Mouse (Mus musculus): ENCODE measurements around the gene Dhh. TPM values are rescaled to one million over a fixed set of nuclear protein-coding genes. Genes with fewer than 3 reads are reported as not detected.

The Dhh gene
- total and polyA plus RNA-seq, 3 experiments, result not detected

DNA sequence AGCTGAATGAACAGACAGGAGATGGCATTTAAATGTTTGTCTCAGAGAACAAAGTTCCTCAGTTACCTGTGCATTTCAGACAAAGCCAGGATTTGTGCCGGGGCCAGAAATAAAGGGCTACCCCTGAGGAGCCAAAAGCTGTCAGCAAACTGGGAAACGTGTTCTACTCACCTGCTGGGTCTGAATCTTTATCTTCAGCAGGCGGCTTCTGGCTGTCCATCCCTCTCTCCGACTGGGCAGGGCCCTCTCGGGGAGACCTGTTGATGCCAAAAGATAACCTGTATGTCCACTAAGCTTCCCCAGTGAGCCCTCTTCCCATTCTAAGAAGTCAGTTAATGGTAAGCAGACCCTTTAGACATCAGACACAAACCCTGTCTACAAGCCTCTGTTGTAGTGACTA is 31.8 kb downstream of the Dhh start:
- peaks cover 6 to 30% of the 10 kb centered on the region in 2 experiments; a peak in 2 of 4 replicates for H3K4me1 ChIP-seq (ENCODE audit: control insufficient read depth in 1 of 2, insufficient read depth in 2 of 2)
- in situ Hi-C loops (cut with MboI; ENCODE audit: low pct_ligation_motif_present, low pct_unique_long_range_greater_than_20kb, low sequenced_read_pairs), result loop anchor here (5.0 kb wide), 1 partner anchor 34 kb away; the partner anchor contains the start of gene Prkag1
- no peak overlapping the region for H3K4me2 ChIP-seq (ENCODE audit: insufficient read depth, low read depth, poor library complexity, severe bottlenecking)
- dilution Hi-C loops (cut with MboI; ENCODE audit: extremely low pct_ligation_motif_present, extremely low pct_unique_long_range_greater_than_20kb, low sequenced_read_pairs), result no loop called here
- no peak overlapping the region for H3K4me3 ChIP-seq (replicated peaks in 1 of 3; ENCODE audit: low read depth in 2 of 3, low read length in 2 of 3, poor library complexity in 1 of 3)
- H3K27ac ChIP-seq (ENCODE audit: insufficient read depth, low read depth), result no peak overlapping the region
- TF ChIP-seq POLR2A (IDR thresholded peaks at IDR 0.05; ENCODE audit: low read depth, low read length) (no peak), TCF12 (IDR thresholded peaks at IDR 0.05; ENCODE audit: low read depth, low read length) (no peak), USF2 (conservative IDR thresholded peaks at IDR 0.05; ENCODE audit: low read depth, low read length) (no peak), JUN (IDR thresholded peaks at IDR 0.05; ENCODE audit: insufficient read depth, low read depth, low read length) (no peak), MAFK (IDR thresholded peaks at IDR 0.05; ENCODE audit: insufficient replicate concordance, low read length) (no peak), ZC3H11A (IDR thresholded peaks at IDR 0.05; ENCODE audit: low read depth, low read length) (no peak), CHD1 (IDR thresholded peaks at IDR 0.05; ENCODE audit: low read depth, low read length) (no peak), CTCF (conservative IDR thresholded peaks at IDR 0.05 in 1 of 2, IDR thresholded peaks at IDR 0.05 in 1 of 2; ENCODE audit: low read depth in 2 of 2, low read length in 2 of 2) (no peak), MAZ (IDR thresholded peaks at IDR 0.05; ENCODE audit: low read depth, low read length) (no peak), PAX5 (IDR thresholded peaks at IDR 0.05; ENCODE audit: low read length) (no peak), MYC (IDR thresholded peaks at IDR 0.05; ENCODE audit: low read depth, low read length) (no peak), E2F4 (IDR thresholded peaks at IDR 0.05; ENCODE audit: insufficient replicate concordance, low read depth, low read length) (no peak), TBP (conservative IDR thresholded peaks at IDR 0.05; ENCODE audit: low read depth, low read length) (no peak), JUND (conservative IDR thresholded peaks at IDR 0.05; ENCODE audit: low read depth, low read length) (no peak), KAT2A (IDR thresholded peaks at IDR 0.05; ENCODE audit: insufficient replicate concordance, low read length) (no peak), ELF1 (IDR thresholded peaks at IDR 0.05; ENCODE audit: low read depth, low read length) (no peak)
- peaks cover 61% of the 10 kb centered on the region for H3K79me2 ChIP-seq (replicated peaks; ENCODE audit: control insufficient read depth, extremely low read depth, insufficient read depth, poor library complexity, severe bottlenecking)
- peaks cover 52 to 60% of the 10 kb centered on the region in 2 experiments for H3K36me3 ChIP-seq (replicated peaks in 1 of 2; ENCODE audit: control insufficient read depth in 1 of 2, insufficient read depth in 1 of 2, low read length in 1 of 2)
- H3K27me3 ChIP-seq (replicated peaks), result no peaks in the 10 kb centered on the region
- no peaks in the 10 kb centered on the region for H3K9me3 ChIP-seq (replicated peaks; ENCODE audit: low read length)
- no peak for DNase-seq (ENCODE audit: extremely low read depth)
- no peak overlapping the region for H3K9ac ChIP-seq (ENCODE audit: insufficient read depth, low read depth)

GRCm38 (mm10) chr15:98865771-98866170 is 32.6 kb downstream of the Dhh start:
- peaks cover 54% of the 10 kb centered on the region for H3K79me2 ChIP-seq (replicated peaks; ENCODE audit: control insufficient read depth, extremely low read depth, insufficient read depth, poor library complexity, severe bottlenecking)
- H3K9me3 ChIP-seq (replicated peaks; ENCODE audit: low read length), result no peaks in the 10 kb centered on the region
- dilution Hi-C loops (cut with MboI; ENCODE audit: extremely low pct_ligation_motif_present, extremely low pct_unique_long_range_greater_than_20kb, low sequenced_read_pairs), result no loop called here
- H3K27me3 ChIP-seq (replicated peaks), result no peaks in the 10 kb centered on the region
- H3K36me3 ChIP-seq (replicated peaks in 1 of 2; ENCODE audit: control insufficient read depth in 1 of 2, insufficient read depth in 1 of 2, low read length in 1 of 2), result peaks cover 60 to 67% of the 10 kb centered on the region in 2 experiments
- in situ Hi-C loops (cut with MboI; ENCODE audit: low pct_ligation_motif_present, low pct_unique_long_range_greater_than_20kb, low sequenced_read_pairs), result loop anchor here (5.0 kb wide), 1 partner anchor 33 kb away; the partner anchor contains the start of gene Prkag1
- TF ChIP-seq TCF12 (IDR thresholded peaks at IDR 0.05; ENCODE audit: low read depth, low read length), result no peak
- TF ChIP-seq ZKSCAN1 (IDR thresholded peaks at IDR 0.05; ENCODE audit: borderline replicate concordance, low read depth, low read length), result no peak
- no peak for TF ChIP-seq SIN3A (IDR thresholded peaks at IDR 0.05; ENCODE audit: low read length)
- no peak for TF ChIP-seq POLR2AphosphoS2 (IDR thresholded peaks at IDR 0.05; ENCODE audit: low read depth, low read length)
- TF ChIP-seq KAT2A (IDR thresholded peaks at IDR 0.05; ENCODE audit: insufficient replicate concordance, low read length), result no peak
- TF ChIP-seq ZNF384 (IDR thresholded peaks at IDR 0.05; ENCODE audit: low read depth, low read length), result no peak
- no peak for TF ChIP-seq HCFC1 (IDR thresholded peaks at IDR 0.05; ENCODE audit: low read depth, low read length)
- no peak for TF ChIP-seq CHD1 (IDR thresholded peaks at IDR 0.05; ENCODE audit: low read depth, low read length)
- no peak for TF ChIP-seq MAX (IDR thresholded peaks at IDR 0.05; ENCODE audit: low read length)
- no peak for TF ChIP-seq MYC (IDR thresholded peaks at IDR 0.05; ENCODE audit: low read depth, low read length)
- peaks cover 6 to 30% of the 10 kb centered on the region in 2 experiments; a peak in 2 of 4 replicates for H3K4me1 ChIP-seq (ENCODE audit: control insufficient read depth in 1 of 2, insufficient read depth in 2 of 2)
- H3K4me2 ChIP-seq (ENCODE audit: insufficient read depth, low read depth, poor library complexity, severe bottlenecking), result no peak overlapping the region
- no peak overlapping the region for H3K9ac ChIP-seq (ENCODE audit: insufficient read depth, low read depth)
- DNase-seq (ENCODE audit: extremely low read depth), result no peak
- no peak overlapping the region for H3K27ac ChIP-seq (ENCODE audit: insufficient read depth, low read depth)
- no peak overlapping the region for H3K4me3 ChIP-seq (replicated peaks in 1 of 3; ENCODE audit: low read depth in 2 of 3, low read length in 2 of 3, poor library complexity in 1 of 3)

All from CH12.LX (cell line).